Mouse (Mus musculus): ENCODE data around the gene 3830417A13Rik.

The 3830417A13Rik gene

DNA sequence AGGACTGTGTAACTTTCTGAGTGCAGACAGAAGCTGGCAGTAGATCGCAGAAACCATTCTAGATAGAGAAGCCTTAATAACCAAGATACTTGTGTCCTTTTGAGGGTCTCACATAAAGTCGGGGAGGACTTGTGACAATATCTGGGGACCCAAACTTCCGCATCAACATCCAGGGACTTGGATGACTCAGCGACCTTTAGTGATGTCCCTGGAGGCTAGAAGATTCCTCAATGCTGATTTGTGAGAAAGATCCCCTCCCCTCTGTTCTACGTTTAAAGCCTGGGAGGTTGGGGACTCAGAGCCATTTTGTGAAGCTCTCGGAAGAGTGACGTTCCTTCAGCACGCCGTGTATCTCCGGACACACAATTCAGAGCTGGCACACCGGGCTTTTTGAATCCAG, at the start of gene 3830417A13Rik:
Gene 3830417A13Rik, plus strand, starts transcription at position 301 of the 400 bp plus-strand sequence.
- in situ Hi-C loops (cut with MboI, MseI): no loop called here

DNA sequence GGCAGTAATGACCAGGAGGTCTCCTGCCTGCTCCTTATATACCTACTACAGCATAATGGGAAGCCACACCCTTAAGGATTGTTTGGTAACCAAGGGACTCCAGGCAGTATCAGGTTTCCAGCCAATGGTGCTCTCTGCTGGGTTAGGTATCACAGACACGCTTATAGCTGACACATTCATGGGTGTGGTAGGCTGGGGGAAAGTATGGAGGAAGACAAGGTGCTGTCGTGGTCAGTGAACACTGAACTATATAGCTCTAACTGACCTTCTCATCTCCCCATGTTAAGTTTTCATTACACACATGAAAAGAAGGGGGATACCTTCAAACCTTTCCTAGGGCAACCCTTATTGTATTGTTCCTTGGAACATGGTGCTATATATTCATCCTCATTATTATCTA, 21.2 kb upstream of the 3830417A13Rik start, which contains the start of gene Gm6760:
Gene Gm6760, minus strand, starts transcription at position 101 of the 400 bp plus-strand sequence.
- in situ Hi-C loops (cut with MboI, MseI): no loop called here

DNA sequence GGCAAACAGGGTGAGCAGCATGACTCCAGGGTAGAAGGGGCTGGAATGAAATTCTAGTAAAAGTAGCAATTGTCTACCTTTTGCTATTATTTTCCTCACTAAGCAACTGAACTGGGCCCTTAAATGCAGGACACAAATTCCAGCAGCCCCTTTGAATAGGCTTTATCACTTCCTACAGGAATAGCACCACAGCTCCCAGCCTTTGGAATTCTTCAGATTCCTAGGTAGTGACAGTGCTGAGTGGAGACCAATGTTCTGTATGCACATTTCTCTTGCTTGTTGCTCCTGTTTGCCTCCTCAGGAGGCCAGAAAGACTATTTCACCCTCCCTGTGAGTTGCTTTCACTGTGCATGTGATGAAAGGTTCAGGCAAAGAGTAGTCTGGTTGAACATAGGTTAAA, 7.9 kb downstream of the 3830417A13Rik start:
- in situ Hi-C loops (cut with MboI, MseI): no loop called here

Data from T-helper 1 cell (primary cell).